ENCODE assay signal across 23 mouse cellular contexts in the genomic region with DNA sequence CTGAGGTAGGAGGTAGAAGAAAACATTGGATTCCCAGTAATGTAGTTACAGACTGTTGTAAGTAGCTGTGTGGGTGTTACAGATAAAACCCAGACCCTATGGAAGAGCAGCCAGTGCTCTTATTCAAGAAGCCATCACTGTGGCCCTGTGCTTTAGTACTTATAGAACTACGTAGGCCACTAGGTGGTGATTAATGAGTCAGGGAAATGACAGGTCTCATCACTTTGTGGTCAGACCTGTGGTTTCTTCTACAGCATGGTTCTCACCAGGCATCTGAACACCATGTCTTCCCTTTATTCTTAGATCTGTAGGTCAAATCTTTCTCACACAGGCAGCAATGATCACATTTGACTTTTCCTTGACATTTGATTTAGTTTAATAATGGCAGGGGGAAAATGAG.
"Had no signal": no experiment of that assay in that cellular context is flagged by ENCODE, and none has a peak within 500 bp of the region (broad histone marks: within the 10 kb centered on the region; RNA-seq: fewer than 3 reads in every experiment).

No protein-coding gene starts in this region.

- H3K27ac ChIP-seq: limb, embryonic 10.5 days; limb, embryonic 13.5 days; liver, embryonic 12.5 days; liver, embryonic 15.5 days; lung, embryonic 15.5 days; midbrain, embryonic 12.5 days; midbrain, embryonic 15.5 days; neural tube, embryonic 12.5 days; neural tube, embryonic 15.5 days; stomach, postnatal 0 days had no signal

- DNase-seq: kidney, postnatal 14 days; kidney, postnatal 4 days; layer of hippocampus, adult 9-11 months; liver; lung, adult 18-20 months; lung, postnatal 10 days; lung, postnatal 36 days; right cerebral cortex, adult 18-20 months; right cerebral cortex, postnatal 14 days; right cerebral cortex, postnatal 4 days; thymus, adult 2 months; thymus, postnatal 14 days; thymus, postnatal 4 days had no signal

- ATAC-seq: liver, embryonic 12.5 days; midbrain, embryonic 15.5 days had no signal

- H3K9me3 ChIP-seq: limb, embryonic 10.5 days; limb, embryonic 13.5 days; liver, embryonic 12.5 days; liver, embryonic 15.5 days; lung, embryonic 15.5 days; midbrain, embryonic 12.5 days; midbrain, embryonic 15.5 days; neural tube, embryonic 12.5 days; neural tube, embryonic 15.5 days had no signal

- H3K9ac ChIP-seq: limb, embryonic 13.5 days; liver, embryonic 12.5 days; liver, embryonic 15.5 days; lung, embryonic 15.5 days; midbrain, embryonic 12.5 days; midbrain, embryonic 15.5 days; neural tube, embryonic 12.5 days; neural tube, embryonic 15.5 days had no signal

- H3K27me3 ChIP-seq: limb, embryonic 13.5 days; liver, embryonic 12.5 days; liver, embryonic 15.5 days; lung, embryonic 15.5 days; midbrain, embryonic 12.5 days; midbrain, embryonic 15.5 days; neural tube, embryonic 12.5 days; neural tube, embryonic 15.5 days had no signal

- H3K4me3 ChIP-seq: limb, embryonic 10.5 days; limb, embryonic 13.5 days; liver, embryonic 12.5 days; liver, embryonic 15.5 days; lung, embryonic 15.5 days; midbrain, embryonic 12.5 days; midbrain, embryonic 15.5 days; neural tube, embryonic 12.5 days; neural tube, embryonic 15.5 days had no signal

- H3K36me3 ChIP-seq: limb, embryonic 10.5 days; limb, embryonic 13.5 days; liver, embryonic 12.5 days; liver, embryonic 15.5 days; lung, embryonic 15.5 days; midbrain, embryonic 12.5 days; midbrain, embryonic 15.5 days; neural tube, embryonic 12.5 days; neural tube, embryonic 15.5 days had no signal

- H3K4me1 ChIP-seq: limb, embryonic 10.5 days; limb, embryonic 13.5 days; liver, embryonic 12.5 days; liver, embryonic 15.5 days; lung, embryonic 15.5 days; midbrain, embryonic 12.5 days; midbrain, embryonic 15.5 days; neural tube, embryonic 12.5 days; neural tube, embryonic 15.5 days had no signal
